27 mouse cellular contexts compared by ENCODE assay signal in genomic region chr4:82326140-82326529, GRCm38 (mm10).
DNase-seq lines count a peak whose midpoint lies in the region; ATAC-seq and TF ChIP-seq lines count a peak whose summit lies in the region.
"Had no signal": no experiment of that assay in that cellular context is flagged by ENCODE, and none has a peak within 500 bp of the region (broad histone marks: within the 10 kb centered on the region; RNA-seq: fewer than 3 reads in every experiment).

No protein-coding gene starts in this region.

- no peak overlapping the region for H3K9ac ChIP-seq in forebrain, embryonic 13.5 days
- H3K9ac ChIP-seq in forebrain, embryonic 16.5 days (replicated peaks; ENCODE audit: low read depth, low read length), result no peak overlapping the region
- H3K9ac ChIP-seq: embryonic facial prominence, embryonic 12.5 days; embryonic facial prominence, embryonic 15.5 days; heart, embryonic 13.5 days; hindbrain, embryonic 14.5 days had no signal

- H3K27ac ChIP-seq in layer of hippocampus, adult 2 months, result peak overlapping the region; percentile 70
- H3K27ac ChIP-seq in forebrain, embryonic 13.5 days, result no peak overlapping the region
- H3K27ac ChIP-seq in forebrain, embryonic 16.5 days (ENCODE audit: low read length), result no peak overlapping the region
- H3K27ac ChIP-seq: embryonic facial prominence, embryonic 12.5 days; heart, adult 2 months; heart, embryonic 10.5 days; hindbrain, embryonic 14.5 days; hindbrain, postnatal 0 days had no signal

- ATAC-seq in forebrain, embryonic 13.5 days, result peak; percentile 71
- peak; percentile 55 for ATAC-seq in forebrain, embryonic 16.5 days
- ATAC-seq: activated CD4-positive, CD25-positive, alpha-beta regulatory T cell, adult 4 months; CD4-positive, CD25-positive, alpha-beta regulatory T cell, adult 4 months; hindbrain, postnatal 0 days; inflammation-experienced regulatory T-cells, adult 6 months had no signal

- no peaks in the 10 kb centered on the region for H3K27me3 ChIP-seq in forebrain, embryonic 13.5 days
- no peaks in the 10 kb centered on the region for H3K27me3 ChIP-seq in forebrain, embryonic 16.5 days (replicated peaks; ENCODE audit: control insufficient read depth, insufficient read depth, low read length)
- H3K27me3 ChIP-seq: embryonic facial prominence, embryonic 12.5 days; embryonic facial prominence, embryonic 15.5 days; heart, embryonic 13.5 days had no signal

- no peaks in the 10 kb centered on the region for H3K9me3 ChIP-seq in forebrain, embryonic 13.5 days (replicated peaks)
- no peaks in the 10 kb centered on the region for H3K9me3 ChIP-seq in forebrain, embryonic 16.5 days (ENCODE audit: control insufficient read depth, low read length)
- H3K9me3 ChIP-seq: embryonic facial prominence, embryonic 12.5 days; embryonic facial prominence, embryonic 15.5 days; heart, embryonic 10.5 days; heart, embryonic 13.5 days had no signal

- no peak overlapping the region for H3K4me2 ChIP-seq in forebrain, embryonic 13.5 days
- no peak overlapping the region for H3K4me2 ChIP-seq in forebrain, embryonic 16.5 days (ENCODE audit: low read length)
- H3K4me2 ChIP-seq: embryonic facial prominence, embryonic 12.5 days; embryonic facial prominence, embryonic 15.5 days; heart, embryonic 13.5 days; hindbrain, embryonic 14.5 days had no signal

- no peak for TF ChIP-seq CTCF in layer of hippocampus, adult 2 months (conservative IDR thresholded peaks at IDR 0.05)

- H3K36me3 ChIP-seq in forebrain, embryonic 13.5 days (ENCODE audit: poor library complexity, severe bottlenecking), result peaks cover 59% of the 10 kb centered on the region
- H3K36me3 ChIP-seq in forebrain, embryonic 16.5 days (ENCODE audit: control insufficient read depth, insufficient read depth), result peaks cover 10% of the 10 kb centered on the region

- H3K4me1 ChIP-seq in forebrain, embryonic 13.5 days, result peaks cover 23% of the 10 kb centered on the region
- peaks cover 7% of the 10 kb centered on the region; the same call in 1 of the 2 replicates for H3K4me1 ChIP-seq in forebrain, embryonic 16.5 days (replicated peaks; ENCODE audit: control insufficient read depth, insufficient read depth, low read length)
- H3K4me1 ChIP-seq: embryonic facial prominence, embryonic 15.5 days; heart, embryonic 10.5 days; heart, embryonic 13.5 days had no signal

- no peak overlapping the region for H3K4me3 ChIP-seq in layer of hippocampus, adult 2 months
- H3K4me3 ChIP-seq in forebrain, embryonic 13.5 days, result no peak overlapping the region
- H3K4me3 ChIP-seq in forebrain, embryonic 16.5 days (replicated peaks; ENCODE audit: low read length), result no peak overlapping the region
- H3K4me3 ChIP-seq: embryonic facial prominence, embryonic 12.5 days; embryonic facial prominence, embryonic 15.5 days; heart, adult 2 months; heart, embryonic 10.5 days; heart, embryonic 13.5 days had no signal

- DNase-seq in layer of hippocampus, adult 2 months (ENCODE audit: low spot score in 2 of 2), result no peak
- DNase-seq in layer of hippocampus, postnatal 10 days (ENCODE audit: low spot score in 2 of 2), result no peak
- peak; percentile 11 for DNase-seq in retina, postnatal 1 day
- DNase-seq in retina, embryonic 14.5 days (ENCODE audit: low spot score), result no peak
- no peak for DNase-seq in cerebellum, postnatal 10 days
- DNase-seq in left cerebral cortex, adult 11 months (ENCODE audit: low spot score), result no peak
- DNase-seq: adrenal gland, adult 8-10 months; adrenal gland, postnatal 25 days; cerebellum, adult 18-20 months; cerebellum, adult 9-10 months; cerebellum, postnatal 25 days; gastrocnemius, postnatal 10 days; gastrocnemius, postnatal 36 days; heart, adult 2 months; heart, postnatal 14 days; heart, postnatal 4 days had no signal

- WGBS in forebrain, embryonic 13.5 days, result 23% methylated on average over 3 of the region's 3 CpGs
- WGBS in forebrain, embryonic 16.5 days, result 12% methylated on average over 3 of the region's 3 CpGs
